Mouse (Mus musculus): Measurements from ENCODE around the gene Fam181b. TPM values are rescaled to one million over a fixed set of nuclear protein-coding genes. Genes with fewer than 3 reads are reported as not detected.

Fam181b gene
- polyA plus RNA-seq (2017; shearing (Covaris generic)) = not detected

DNA sequence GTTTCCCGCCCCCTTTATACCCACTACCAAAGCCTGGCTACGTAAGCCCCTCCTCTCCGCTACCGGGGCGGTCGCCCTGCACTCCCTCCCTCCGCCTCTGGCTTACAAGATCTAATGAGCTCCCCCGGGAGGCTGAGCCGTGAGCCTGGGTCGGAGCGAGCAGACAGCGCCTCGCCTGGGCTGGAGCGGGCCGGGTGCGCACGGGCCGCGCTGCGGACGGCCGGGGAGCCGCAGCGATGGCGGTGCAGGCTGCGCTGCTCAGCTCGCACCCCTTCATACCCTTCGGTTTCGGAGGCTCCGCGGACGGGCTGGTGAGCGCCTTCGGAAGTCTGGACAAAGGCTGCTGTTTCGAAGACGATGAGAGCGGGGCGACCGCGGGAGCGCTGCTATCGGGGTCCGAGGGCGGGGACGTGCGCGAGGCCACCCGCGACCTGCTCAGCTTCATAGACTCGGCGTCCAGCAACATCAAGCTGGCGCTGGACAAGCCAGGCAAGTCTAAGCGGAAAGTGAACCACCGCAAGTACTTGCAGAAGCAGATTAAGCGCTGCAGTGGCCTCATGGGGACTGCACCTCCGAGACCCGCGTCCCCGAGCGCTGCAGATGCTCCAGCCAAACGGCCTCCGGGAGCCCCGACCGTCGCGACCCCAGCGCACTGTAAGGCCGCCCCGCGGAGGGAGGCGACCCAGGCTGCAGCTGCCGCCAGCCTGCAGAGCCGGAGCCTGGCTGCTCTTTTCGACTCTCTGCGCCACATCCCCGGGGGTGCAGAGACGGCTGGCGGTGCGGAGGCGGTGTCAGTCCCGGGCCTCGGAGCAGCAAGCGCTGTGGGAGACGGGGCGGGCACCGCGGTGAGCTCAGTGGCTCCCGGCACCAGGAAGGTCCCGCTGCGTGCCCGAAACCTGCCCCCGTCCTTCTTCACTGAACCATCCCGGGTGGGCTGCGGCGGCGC, at the start of gene Fam181b:
TSS of gene Fam181b (plus strand) at position 81 of the 946 bp plus-strand sequence.

Other genes starting within 250 kb of the Fam181b start
- 1 to 10 TPM; 3.3 to 3.6 TPM for gene Ddias, start 205.6 kb upstream of the Fam181b start, polyA plus RNA-seq (2017; shearing (Covaris generic))
- 10 to 100 TPM in 1 of 2 experiments, 1 to 10 TPM in 1; 7.9 to 13.4 TPM for gene Prcp, start 205.4 kb upstream of the Fam181b start, polyA plus RNA-seq (2017; shearing (Covaris generic))